Comparison of ENCODE assay signal across 2 mouse cellular contexts in the genomic region with DNA sequence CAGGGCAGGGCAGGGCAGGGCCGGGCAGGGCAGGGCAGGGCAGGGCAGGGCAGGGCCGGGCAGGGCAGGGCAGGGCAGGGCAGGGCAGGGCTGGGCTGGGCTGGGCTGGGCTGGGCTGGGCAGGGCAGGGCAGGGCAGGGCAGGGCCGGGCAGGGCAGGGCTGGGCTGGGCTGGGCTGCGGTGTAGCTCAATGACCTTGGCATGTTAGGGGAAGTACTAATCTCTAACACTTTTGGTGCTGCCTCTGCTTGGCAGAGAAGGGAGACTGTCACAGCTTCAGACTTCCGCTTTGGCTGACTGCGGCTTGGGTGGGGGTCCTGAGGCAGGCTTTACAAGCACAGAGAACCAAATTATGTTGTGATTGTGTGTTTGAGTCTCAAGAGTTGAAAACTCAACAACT. TPM values are rescaled to one million over a fixed set of nuclear protein-coding genes. Genes with fewer than 3 reads are reported as not detected.
"Had no signal": no experiment of that assay in that cellular context is flagged by ENCODE, and none has a peak within 500 bp of the region (broad histone marks: within the 10 kb centered on the region; RNA-seq: fewer than 3 reads in every experiment).

No protein-coding gene starts in this region.

RNA-seq across cellular contexts. Expression of gene Cnih2, which starts 50.7 kb away (rescaled TPM):
- total RNA-seq: gastrocnemius, postnatal 25 days; granulocyte monocyte progenitor cell, adult 5-6 weeks had no signal
